Mouse (Mus musculus) megakaryocyte, adult 5-6 weeks (primary cell): ENCODE measurements at regions not wholly inside any gene's neighbourhood (a gene's known extent, or its start where the extent isn't known, plus 50 kb on each side); places are given as distances from the start of the nearest gene placed in this dataset.
"Not testable (repeated sequence)": the region's sequence is repeated elsewhere in the genome, so short reads cannot be mapped to it uniquely, and the experiment has no call there.

Source experiments
- ATAC-seq: 2 replicates; pipeline ENCODE4 v1.8.0; 2016; ENCODE audit warnings: mild to moderate bottlenecking, inconsistent platforms; ENCODE audit not compliant: poor library complexity, severe bottlenecking

GRCm38 (mm10) chr8:39833251-39833650, 841.6 kb upstream of the Adam24 start:
- ATAC-seq, result no peak

- ATAC-seq, result no peak
These were observed 828.0 kb upstream of the Adam24 start for GRCm38 (mm10) chr8:39846854-39847253.

- no peak for ATAC-seq
These were observed 812.3 kb upstream of the Adam24 start for GRCm38 (mm10) chr8:39862544-39862943.

- no peak for ATAC-seq
These were observed 772.6 kb upstream of the Adam24 start for GRCm38 (mm10) chr8:39902251-39902650.

- ATAC-seq, result no peak
These were observed 762.0 kb upstream of the Adam24 start for GRCm38 (mm10) chr8:39912926-39913325.

- no peak for ATAC-seq
These were observed 753.5 kb upstream of the Adam24 start for GRCm38 (mm10) chr8:39921336-39921735.

- no peak for ATAC-seq
These were observed 751.1 kb upstream of the Adam24 start for GRCm38 (mm10) chr8:39923741-39924140.

GRCm38 (mm10) chr8:39950178-39950896, 724.5 kb upstream of the Adam24 start:
- no peak for ATAC-seq

- ATAC-seq, result no peak
These were observed 720.4 kb upstream of the Adam24 start for GRCm38 (mm10) chr8:39954497-39954896.

- ATAC-seq, result no peak
These were observed 720.0 kb upstream of the Adam24 start for GRCm38 (mm10) chr8:39954924-39955323.

- no peak for ATAC-seq
These were observed 669.6 kb upstream of the Adam24 start for GRCm38 (mm10) chr8:40005207-40005837.

- ATAC-seq, result no peak
These were observed 655.5 kb upstream of the Adam24 start for GRCm38 (mm10) chr8:40019281-40019943.

- no peak for ATAC-seq
These were observed 610.7 kb upstream of the Adam24 start for GRCm38 (mm10) chr8:40064145-40064544.

- ATAC-seq, result no peak
These were observed 603.7 kb upstream of the Adam24 start for GRCm38 (mm10) chr8:40071131-40071530.

GRCm38 (mm10) chr8:40080976-40081375, 593.9 kb upstream of the Adam24 start:
- ATAC-seq, result not testable (repeated sequence)

- ATAC-seq, result no peak
These were observed 590.7 kb upstream of the Adam24 start for GRCm38 (mm10) chr8:40084129-40084528.

- no peak for ATAC-seq
These were observed 585.5 kb upstream of the Adam24 start for GRCm38 (mm10) chr8:40089377-40089776.

- ATAC-seq, result no peak
These were observed 550.5 kb upstream of the Adam24 start for GRCm38 (mm10) chr8:40124402-40124801.

GRCm38 (mm10) chr8:40127141-40127540, 547.7 kb upstream of the Adam24 start:
- ATAC-seq, result no peak

GRCm38 (mm10) chr8:40132662-40133257, 542.1 kb upstream of the Adam24 start:
- ATAC-seq, result no peak

GRCm38 (mm10) chr8:40150911-40151797, 523.7 kb upstream of the Adam24 start:
- ATAC-seq, result peak; percentile 76
